Mouse (Mus musculus): ENCODE measurements around the gene Mbnl2. TPM values are rescaled to one million over a fixed set of nuclear protein-coding genes. Genes with fewer than 3 reads are reported as not detected.

Mbnl2 gene
- total and polyA plus RNA-seq, 3 experiments: 5.6 to 8.6 TPM; not detected in 1

DNA sequence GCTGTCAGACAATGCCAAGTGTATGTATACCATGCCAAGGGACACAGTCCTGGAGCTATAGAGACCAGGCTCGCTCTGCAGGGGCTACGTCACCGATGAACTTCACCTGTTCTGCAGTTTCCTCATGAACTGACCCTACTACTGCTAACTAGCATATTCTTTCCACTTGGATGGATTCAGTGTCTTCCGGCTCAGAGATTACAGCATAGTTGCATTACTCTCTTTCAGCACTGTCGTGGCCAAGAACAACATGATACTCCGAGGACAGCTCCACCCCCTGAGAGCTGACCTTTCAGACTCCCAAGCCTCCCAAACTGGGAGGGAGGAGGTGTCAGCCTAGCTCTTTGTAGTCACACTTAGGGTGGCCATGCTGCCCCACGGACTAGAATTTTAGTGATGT is 60.9 kb downstream of the Mbnl2 start:
- no peaks in the 10 kb centered on the region for H3K79me2 ChIP-seq (ENCODE audit: control insufficient read depth, insufficient read depth, low read length, poor library complexity)
- no peaks in the 10 kb centered on the region for H3K9me3 ChIP-seq (replicated peaks; ENCODE audit: insufficient read depth, low read length)
- no peaks in the 10 kb centered on the region for H3K36me3 ChIP-seq (ENCODE audit: control insufficient read depth in 1 of 2, insufficient read depth in 2 of 2, low read length in 2 of 2)
- no peak for TF ChIP-seq MYC (IDR thresholded peaks at IDR 0.05; ENCODE audit: low read depth, low read length)
- no peak for TF ChIP-seq NRF1 (IDR thresholded peaks at IDR 0.05; ENCODE audit: insufficient read depth, low read depth, low read length, poor library complexity, severe bottlenecking)
- TF ChIP-seq USF1 (IDR thresholded peaks at IDR 0.05; ENCODE audit: low read depth, low read length): no peak
- no peak for TF ChIP-seq EP300 (IDR thresholded peaks at IDR 0.05; ENCODE audit: low read depth in 1 of 2, low read length in 2 of 2)
- TF ChIP-seq KAT2A (conservative IDR thresholded peaks at IDR 0.05; ENCODE audit: low read depth, low read length): no peak
- TF ChIP-seq MXI1 (IDR thresholded peaks at IDR 0.05; ENCODE audit: low read depth, low read length): no peak
- no peak for TF ChIP-seq ZC3H11A (IDR thresholded peaks at IDR 0.05; ENCODE audit: low read depth, low read length)
- TF ChIP-seq MYB (IDR thresholded peaks at IDR 0.05; ENCODE audit: low read depth, low read length): no peak
- H3K9ac ChIP-seq (ENCODE audit: control insufficient read depth, low read depth, low read length, poor library complexity, severe bottlenecking): no peak overlapping the region
- H3K4me1 ChIP-seq (ENCODE audit: control insufficient read depth in 1 of 2, insufficient read depth in 2 of 2, low read length in 2 of 2): no peaks in the 10 kb centered on the region
- no peaks in the 10 kb centered on the region for H3K27me3 ChIP-seq (ENCODE audit: control insufficient read depth in 1 of 2, insufficient read depth in 2 of 2, low read length in 2 of 2)
- H3K4me3 ChIP-seq (ENCODE audit: control insufficient read depth in 1 of 2, insufficient read depth in 1 of 2, low read depth in 2 of 2, low read length in 2 of 2): no peak overlapping the region
- no peak overlapping the region for H3K27ac ChIP-seq (ENCODE audit: control insufficient read depth, low read depth, low read length)
- no peak for DNase-seq (ENCODE audit: low read depth, low spot score)

DNA sequence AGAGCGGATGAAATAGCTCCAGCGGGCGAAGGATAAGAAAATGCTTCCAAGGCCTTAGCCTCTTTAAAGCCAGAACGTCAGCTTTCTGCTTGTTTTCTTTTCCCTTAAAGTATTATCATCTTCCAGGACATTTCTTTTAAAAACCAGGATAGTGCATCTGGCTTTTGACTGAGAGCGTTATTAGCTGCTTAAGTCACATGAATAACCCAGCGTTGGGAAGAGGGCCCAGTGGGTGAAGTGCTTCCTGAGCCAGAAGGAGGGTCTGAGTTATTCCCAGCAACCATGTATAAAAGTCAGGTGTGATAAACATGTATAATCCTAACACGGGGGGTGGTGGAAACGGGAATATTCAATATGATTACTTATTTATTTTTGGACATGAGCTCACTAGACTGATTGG is 61.4 kb downstream of the Mbnl2 start:
- Histone ChIP-seq H3K9ac (ENCODE audit: control insufficient read depth, low read depth, low read length, poor library complexity, severe bottlenecking) (no peak overlapping the region), H3K4me1 (ENCODE audit: control insufficient read depth in 1 of 2, insufficient read depth in 2 of 2, low read length in 2 of 2) (no peaks in the 10 kb centered on the region), H3K4me3 (ENCODE audit: control insufficient read depth in 1 of 2, insufficient read depth in 1 of 2, low read depth in 2 of 2, low read length in 2 of 2) (no peak overlapping the region), H3K36me3 (ENCODE audit: control insufficient read depth in 1 of 2, insufficient read depth in 2 of 2, low read length in 2 of 2) (no peaks in the 10 kb centered on the region), H3K27ac (ENCODE audit: control insufficient read depth, low read depth, low read length) (no peak overlapping the region), H3K27me3 (ENCODE audit: control insufficient read depth in 1 of 2, insufficient read depth in 2 of 2, low read length in 2 of 2) (no peaks in the 10 kb centered on the region), H3K9me3 (replicated peaks; ENCODE audit: insufficient read depth, low read length) (no peaks in the 10 kb centered on the region), H3K79me2 (ENCODE audit: control insufficient read depth, insufficient read depth, low read length, poor library complexity) (no peaks in the 10 kb centered on the region)
- TF ChIP-seq MYC (IDR thresholded peaks at IDR 0.05; ENCODE audit: low read depth, low read length): no peak
- no peak for TF ChIP-seq CHD1 (IDR thresholded peaks at IDR 0.05; ENCODE audit: low read depth, low read length)
- TF ChIP-seq MEF2A (IDR thresholded peaks at IDR 0.05; ENCODE audit: extremely low read depth, insufficient replicate concordance, low read depth, low read length, poor library complexity, severe bottlenecking): no peak
- no peak for TF ChIP-seq EP300 (IDR thresholded peaks at IDR 0.05; ENCODE audit: low read depth in 1 of 2, low read length in 2 of 2)
- no peak for TF ChIP-seq ELF1 (IDR thresholded peaks at IDR 0.05; ENCODE audit: low read depth, low read length)
- no peak for TF ChIP-seq UBTF (IDR thresholded peaks at IDR 0.05; ENCODE audit: borderline replicate concordance, insufficient read depth, low read depth, low read length)
- DNase-seq (ENCODE audit: low read depth, low spot score): no peak

DNA sequence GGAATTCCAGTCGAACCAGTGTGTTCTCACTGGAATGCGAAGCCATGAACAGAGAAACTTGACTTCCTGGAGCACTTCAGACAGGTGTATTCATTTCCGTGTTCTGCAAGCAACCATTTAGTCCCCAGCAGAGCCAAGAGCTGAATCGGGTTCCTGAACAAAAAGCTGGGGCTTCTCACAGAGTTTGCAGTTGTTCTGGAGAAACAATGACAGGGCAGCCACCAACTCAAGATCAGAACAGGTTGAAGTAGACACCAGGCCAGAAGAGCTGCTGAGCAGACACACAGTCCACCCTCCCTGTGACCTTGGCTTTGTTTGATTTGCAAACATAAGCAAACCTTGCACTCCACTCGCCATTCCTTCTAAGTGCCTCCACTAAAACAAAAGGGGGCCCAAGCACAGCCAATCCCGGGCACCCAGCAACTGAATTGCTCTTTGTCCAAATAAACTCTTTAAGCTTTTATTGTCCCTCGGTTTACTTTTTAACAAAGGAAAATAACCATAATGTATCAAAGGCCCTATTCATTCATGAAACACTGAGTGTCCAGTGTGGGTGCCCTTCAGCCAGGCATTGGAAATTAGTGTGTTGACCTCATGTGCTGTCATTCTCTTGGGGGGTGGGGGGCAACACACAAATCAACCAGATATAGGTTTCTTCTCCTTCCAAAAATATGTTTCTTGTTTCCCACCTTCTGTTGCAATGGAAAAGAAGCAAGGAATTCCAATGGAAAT is 62.4 kb downstream of the Mbnl2 start:
- Histone ChIP-seq H3K36me3 (ENCODE audit: control insufficient read depth in 1 of 2, insufficient read depth in 2 of 2, low read length in 2 of 2) (no peaks in the 10 kb centered on the region), H3K9me3 (replicated peaks; ENCODE audit: insufficient read depth, low read length) (no peaks in the 10 kb centered on the region), H3K4me1 (ENCODE audit: control insufficient read depth in 1 of 2, insufficient read depth in 2 of 2, low read length in 2 of 2) (no peaks in the 10 kb centered on the region), H3K27ac (ENCODE audit: control insufficient read depth, low read depth, low read length) (no peak overlapping the region), H3K79me2 (ENCODE audit: control insufficient read depth, insufficient read depth, low read length, poor library complexity) (no peaks in the 10 kb centered on the region), H3K4me3 (ENCODE audit: control insufficient read depth in 1 of 2, insufficient read depth in 1 of 2, low read depth in 2 of 2, low read length in 2 of 2) (no peak overlapping the region), H3K27me3 (ENCODE audit: control insufficient read depth in 1 of 2, insufficient read depth in 2 of 2, low read length in 2 of 2) (no peaks in the 10 kb centered on the region), H3K9ac (ENCODE audit: control insufficient read depth, low read depth, low read length, poor library complexity, severe bottlenecking) (no peak overlapping the region)
- TF ChIP-seq MEF2A (IDR thresholded peaks at IDR 0.05; ENCODE audit: extremely low read depth, insufficient replicate concordance, low read depth, low read length, poor library complexity, severe bottlenecking): no peak
- TF ChIP-seq BHLHE40 (IDR thresholded peaks at IDR 0.05; ENCODE audit: borderline replicate concordance, low read depth, low read length): no peak
- TF ChIP-seq POLR2AphosphoS5 (IDR thresholded peaks at IDR 0.05; ENCODE audit: borderline replicate concordance, low read depth, low read length): no peak
- no peak for TF ChIP-seq TCF12 (IDR thresholded peaks at IDR 0.05; ENCODE audit: low read depth, low read length)
- TF ChIP-seq ZC3H11A (IDR thresholded peaks at IDR 0.05; ENCODE audit: low read depth, low read length): no peak
- TF ChIP-seq ZNF384 (IDR thresholded peaks at IDR 0.05; ENCODE audit: low read depth, low read length): no peak
- TF ChIP-seq GABPA (IDR thresholded peaks at IDR 0.05; ENCODE audit: low read depth, low read length): no peak
- no peak for TF ChIP-seq KAT2A (conservative IDR thresholded peaks at IDR 0.05; ENCODE audit: low read depth, low read length)
- TF ChIP-seq NELFE (IDR thresholded peaks at IDR 0.05; ENCODE audit: low read depth, low read length): no peak
- no peak for TF ChIP-seq CHD2 (IDR thresholded peaks at IDR 0.05; ENCODE audit: low read length)
- DNase-seq (ENCODE audit: low read depth, low spot score): no peak

All from MEL (cell line).